Mouse (Mus musculus) heart, embryonic 16.5 days (tissue): ENCODE data around the gene Kcna7. TPM values are rescaled to one million over a fixed set of nuclear protein-coding genes. Genes with fewer than 3 reads are reported as not detected.
"Not testable (repeated sequence)": the region's sequence is repeated elsewhere in the genome, so short reads cannot be mapped to it uniquely, and the experiment has no call there.

Experiments
- ATAC-seq: fragments of 200-750 bp; cut with Nextera tagmentation; replicated peaks from 2 replicates; pipeline ENCODE4 v1.8.0; 2017; ENCODE audit warnings: moderate number of reproducible peaks; ENCODE audit not compliant: insufficient read depth, low FRiP score; ENCODE audit errors: extremely low read depth
- H3K27ac ChIP-seq: fragments of 300-500 bp; sonication (generic); 2 replicates; pipeline ENCODE4 v1.5.1; 2014; ENCODE audit warnings: mild to moderate bottlenecking, low read length, control low read depth, moderate library complexity
- H3K27me3 ChIP-seq: fragments of 300-500 bp; sonication (generic); 2 replicates; pipeline ENCODE4 v1.6.1; 2014; ENCODE audit warnings: low read length, mixed read lengths; ENCODE audit not compliant: control insufficient read depth, insufficient read depth
- H3K36me3 ChIP-seq: fragments of 300-500 bp; sonication (generic); 2 replicates; pipeline ENCODE4 v1.6.1; 2014; ENCODE audit not compliant: control insufficient read depth, insufficient read depth
- H3K4me1 ChIP-seq: fragments of 300-500 bp; sonication (generic); 2 replicates; pipeline ENCODE4 v1.6.1; 2014; ENCODE audit warnings: low read length, mixed read lengths; ENCODE audit not compliant: control insufficient read depth, insufficient read depth
- H3K4me2 ChIP-seq: fragments of 300-500 bp; sonication (generic); 2 replicates; pipeline ENCODE4 v1.6.1; 2014; ENCODE audit warnings: low read depth, mild to moderate bottlenecking, control low read depth, low read length
- H3K4me3 ChIP-seq: fragments of 300-500 bp; sonication (generic); 2 replicates; pipeline ENCODE4 v1.5.1; 2014; ENCODE audit warnings: mild to moderate bottlenecking, control low read depth, low read length
- H3K9ac ChIP-seq: fragments of 300-500 bp; sonication (generic); 2 replicates; pipeline ENCODE4 v1.6.1; 2014; ENCODE audit warnings: low read length, control low read depth
- H3K9me3 ChIP-seq: fragments of 300-500 bp; sonication (generic); replicated peaks from 2 replicates; pipeline ENCODE4 v1.6.1; 2016; ENCODE audit warnings: low read length; ENCODE audit not compliant: control insufficient read depth
- WGBS: fragments of 180-500 bp; shearing (Covaris S2); extraction: QIAGEN DNeasy Blood & Tissue Kit; methylation state at CpG from one replicate; pipeline ENCODE4 v1.1.7; 2014; 5-methylcytosine and 5-hydroxymethylcytosine counted together
- polyA plus RNA-seq: library from polyadenylated mRNA; unstranded; fragments of >200 nt; fragmentation: Nextera tagmentation; extraction: Ambion mirVana; gene quantifications from 2 replicates; pipeline ENCODE4 v1.2.1, GENCODE M21; 2015

Gene Kcna7
- polyA plus RNA-seq, 1 experiment from 2014 or later = 0.25 TPM

- H3K4me3 ChIP-seq = no peak overlapping the region
- peaks cover 54% of the 10 kb centered on the region for H3K36me3 ChIP-seq
- H3K27ac ChIP-seq = no peak overlapping the region
- no peaks in the 10 kb centered on the region; the same call in 1 of the 2 replicates for H3K4me1 ChIP-seq
- no peaks in the 10 kb centered on the region for H3K9me3 ChIP-seq
- WGBS = 75% methylated on average over 1 of the region's 1 CpGs
- H3K9ac ChIP-seq = no peak overlapping the region
- ATAC-seq = no peak
- H3K4me2 ChIP-seq = no peak overlapping the region
- no peaks in the 10 kb centered on the region for H3K27me3 ChIP-seq
Measured at GRCm38 (mm10) chr7:45376057-45376456, 29.4 kb upstream of the Kcna7 start.

DNA sequence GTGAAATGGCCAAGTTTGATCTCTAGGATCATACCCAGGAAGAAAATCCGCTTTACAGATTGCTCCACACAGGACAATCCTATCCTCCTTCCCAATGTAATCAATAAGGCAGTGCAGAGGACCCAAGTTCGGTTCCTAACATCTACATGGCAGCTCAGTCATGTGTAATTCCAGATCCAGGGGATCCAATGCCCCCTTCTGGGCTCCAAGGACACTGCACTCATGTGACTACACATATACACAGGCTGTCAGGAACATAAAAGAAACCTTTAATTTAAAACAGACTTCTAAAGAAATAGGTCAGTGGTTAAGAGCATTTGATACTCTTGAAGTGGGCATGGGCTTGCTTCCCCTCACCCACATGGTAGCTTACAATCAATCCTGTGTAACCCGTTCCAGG, 19.4 kb upstream of the Kcna7 start:
- WGBS = 92% methylated on average over 3 of the region's 3 CpGs
- Histone ChIP-seq H3K4me3 (no peak overlapping the region), H3K27ac (no peak overlapping the region), H3K4me1 (peaks cover 10% of the 10 kb centered on the region), H3K4me2 (no peak overlapping the region), H3K9ac (no peak overlapping the region), H3K27me3 (no peaks in the 10 kb centered on the region), H3K36me3 (peaks cover 92% of the 10 kb centered on the region), H3K9me3 (no peaks in the 10 kb centered on the region)
- ATAC-seq = no peak

GRCm38 (mm10) chr7:45395129-45395541, 10.3 kb upstream of the Kcna7 start:
- WGBS = under 1% methylated on average over 19 of the region's 20 CpGs
- no peaks in the 10 kb centered on the region for H3K27me3 ChIP-seq
- peak; percentile 61 for ATAC-seq

DNA sequence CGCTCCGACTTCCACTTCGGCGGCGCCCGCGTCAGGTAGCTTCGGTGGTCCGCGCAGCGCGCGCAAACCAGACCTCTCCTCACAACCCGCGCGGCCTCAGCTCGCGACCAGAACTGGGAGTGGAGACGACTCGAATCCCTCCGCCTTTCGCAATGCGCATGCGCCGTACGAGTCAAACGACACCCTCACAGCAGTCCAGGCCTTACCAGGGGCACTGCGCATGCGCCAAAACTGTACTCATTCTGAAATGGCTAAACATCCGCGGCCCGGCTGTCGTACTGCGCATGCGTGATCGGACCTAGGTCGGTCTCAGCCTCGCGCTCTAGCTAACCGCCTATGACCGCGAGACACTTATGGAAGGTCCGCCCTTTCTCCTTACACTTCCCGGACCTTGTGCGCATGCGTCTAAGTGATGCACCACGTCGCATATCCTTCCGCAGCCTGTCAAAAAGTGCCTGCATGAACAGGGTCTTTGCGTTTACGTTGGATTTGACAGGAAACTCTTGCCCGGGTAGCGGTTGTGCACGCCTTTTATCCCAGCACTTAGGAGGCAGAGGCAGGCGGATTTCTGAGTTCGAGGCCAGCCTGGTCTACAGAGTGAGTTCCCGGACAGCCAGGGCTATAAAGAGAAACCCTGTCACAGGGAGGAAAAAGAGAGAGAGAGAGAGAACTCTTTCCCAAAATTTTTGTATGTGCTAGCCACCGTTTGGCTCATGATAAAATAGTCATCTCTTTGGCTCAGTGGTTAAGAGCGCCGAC, 9.7 kb upstream of the Kcna7 start, which contains the start of gene Snrnp70:
Gene Snrnp70 (minus strand): TSS at position 165 of the 759 bp plus-strand sequence.
- Histone ChIP-seq H3K27me3 (no peaks in the 10 kb centered on the region), H3K4me3 (peak within 1 kb of the TSS; percentile 81), H3K4me2 (peak within 1 kb of the TSS; percentile 99), H3K27ac (peak within 1 kb of the TSS; percentile 94), H3K9ac (peak within 1 kb of the TSS; percentile 88), H3K36me3 (peaks cover 15% of the 10 kb centered on the region), H3K9me3 (no peaks in the 10 kb centered on the region), H3K4me1 (peaks cover 16% of the 10 kb centered on the region)
- peak; percentile 97 for ATAC-seq
- under 1% methylated on average over 60 of the region's 60 CpGs for WGBS

More at GRCm38 (mm10) chr7:45395129-45395541, 10.3 kb upstream of the Kcna7 start:
- H3K9me3 ChIP-seq = no peaks in the 10 kb centered on the region
- H3K4me2 ChIP-seq = peak overlapping the region; percentile 99
- peak overlapping the region; percentile 81 for H3K4me3 ChIP-seq
- H3K36me3 ChIP-seq = peaks cover 20% of the 10 kb centered on the region
- H3K4me1 ChIP-seq = peaks cover 16% of the 10 kb centered on the region
- peak overlapping the region; percentile 88 for H3K9ac ChIP-seq
- H3K27ac ChIP-seq = peak overlapping the region; percentile 94

DNA sequence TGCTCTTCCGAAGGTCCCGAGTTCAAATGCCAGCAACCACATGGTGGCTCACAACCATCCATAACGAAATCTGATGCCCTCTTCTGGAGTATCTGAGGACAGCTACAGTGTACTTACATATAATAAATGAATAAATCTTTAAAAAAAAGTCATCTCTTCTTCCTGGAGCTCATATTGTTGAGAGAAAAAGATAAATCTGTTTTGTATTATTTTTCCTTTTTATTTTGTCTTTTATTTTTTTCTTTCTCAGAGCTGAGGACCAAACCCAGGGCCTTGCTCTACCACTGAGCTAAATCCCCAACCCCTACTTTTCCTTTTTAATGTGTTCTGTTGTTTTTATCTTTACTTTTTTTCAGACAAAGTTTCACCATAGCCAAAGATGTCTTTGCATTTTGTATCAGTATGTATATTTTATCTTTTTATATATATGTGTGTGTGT, 9.1 kb upstream of the Kcna7 start:
- H3K27ac ChIP-seq = peak overlapping the region; percentile 80
- peaks cover 11% of the 10 kb centered on the region for H3K36me3 ChIP-seq
- peak; percentile 14; the same call in 1 of the 2 replicates for ATAC-seq
- not testable (repeated sequence) for H3K9me3 ChIP-seq, H3K27me3 ChIP-seq
- peaks cover 16% of the 10 kb centered on the region for H3K4me1 ChIP-seq
- peak overlapping the region; percentile 69 for H3K9ac ChIP-seq
- WGBS = 7% methylated on average over 3 of the region's 3 CpGs
- H3K4me3 ChIP-seq = peak overlapping the region; percentile 81
- H3K4me2 ChIP-seq = peak overlapping the region; percentile 67

DNA sequence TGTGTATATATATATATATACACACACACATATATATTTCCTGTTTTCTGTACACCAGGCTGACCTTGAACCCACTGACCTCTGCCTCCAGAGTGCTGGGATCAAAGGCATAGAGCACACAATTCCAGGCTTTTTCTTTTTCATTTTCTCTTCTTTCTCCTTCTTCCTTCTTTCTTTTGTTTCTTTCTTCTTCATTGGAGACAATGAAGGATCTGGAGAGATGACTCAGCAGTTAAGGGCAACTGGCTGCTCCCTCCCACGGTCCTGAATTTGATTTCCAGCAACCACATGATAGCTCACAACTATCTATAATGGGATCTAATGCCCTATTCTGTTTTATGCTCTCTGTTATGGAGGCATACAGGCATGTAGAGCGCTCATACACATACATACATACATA, 8.7 kb upstream of the Kcna7 start:
- Histone ChIP-seq H3K27me3 (no peaks in the 10 kb centered on the region), H3K9me3 (no peaks in the 10 kb centered on the region), H3K4me1 (peaks cover 16% of the 10 kb centered on the region), H3K27ac (no peak overlapping the region), H3K9ac (no peak overlapping the region), H3K4me3 (no peak overlapping the region), H3K4me2 (no peak overlapping the region), H3K36me3 (peaks cover 8% of the 10 kb centered on the region)
- ATAC-seq = no peak
- 69% methylated on average over 2 of the region's 2 CpGs for WGBS

DNA sequence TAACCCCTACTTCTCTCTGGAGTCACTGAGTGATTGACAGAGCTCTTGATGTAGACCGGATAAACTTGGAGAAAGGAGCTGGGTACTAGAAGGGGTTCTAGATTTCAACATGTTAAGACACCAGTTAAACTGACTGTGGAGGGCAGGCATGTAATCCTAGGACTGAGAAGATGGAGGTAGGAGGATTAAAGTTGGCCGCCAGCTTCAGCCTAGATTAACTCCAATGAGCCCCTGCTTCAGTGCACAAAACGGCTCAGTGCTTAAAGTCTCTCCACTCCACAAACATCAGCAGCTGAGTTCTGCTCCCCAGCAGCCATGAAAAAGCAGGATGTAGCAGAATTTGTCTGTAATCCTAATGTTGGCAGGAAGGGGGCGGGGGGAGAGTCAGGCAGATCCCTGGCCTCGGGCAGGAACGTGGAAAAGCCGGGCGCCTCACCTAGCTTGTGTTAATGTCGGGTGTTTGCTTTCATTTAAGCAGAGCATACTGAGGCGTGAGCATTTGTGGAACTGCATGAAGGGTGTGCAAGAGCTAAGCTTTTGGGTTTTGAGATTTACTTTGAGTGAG, 3.9 kb upstream of the Kcna7 start:
- peaks cover 10% of the 10 kb centered on the region for H3K4me1 ChIP-seq
- peaks cover 13% of the 10 kb centered on the region for H3K27me3 ChIP-seq
- no peaks in the 10 kb centered on the region for H3K9me3 ChIP-seq
- WGBS = 65% methylated on average over 10 of the region's 10 CpGs
- no peak overlapping the region for H3K9ac ChIP-seq
- no peak for ATAC-seq
- H3K27ac ChIP-seq = no peak overlapping the region
- no peak overlapping the region for H3K4me2 ChIP-seq
- no peak overlapping the region for H3K4me3 ChIP-seq
- H3K36me3 ChIP-seq = no peaks in the 10 kb centered on the region

GRCm38 (mm10) chr7:45403532-45404261, 1.8 kb upstream of the Kcna7 start:
- Histone ChIP-seq H3K4me3 (no peak overlapping the region), H3K4me2 (no peak overlapping the region), H3K27ac (no peak overlapping the region), H3K36me3 (no peaks in the 10 kb centered on the region), H3K9me3 (no peaks in the 10 kb centered on the region), H3K9ac (no peak overlapping the region), H3K27me3 (peaks cover 34% of the 10 kb centered on the region), H3K4me1 (peaks cover 11% of the 10 kb centered on the region)
- 46% methylated on average over 6 of the region's 6 CpGs for WGBS
- ATAC-seq = no peak
